Mouse (Mus musculus) forebrain, embryonic 12.5 days (tissue): Measurements from ENCODE around the gene Wdr43. TPM values are rescaled to one million over a fixed set of nuclear protein-coding genes. Genes with fewer than 3 reads are reported as not detected.
A peak's percentile ranks its signal among the peaks of the same experiment; 100 is the strongest.

ENCODE experiments used
- ATAC-seq: fragments of 200-750 bp; cut with Nextera tagmentation; 2 replicates; pipeline ENCODE4 v1.8.0; 2017; ENCODE audit warnings: moderate TSS enrichment; ENCODE audit not compliant: low FRiP score
- H3K27ac ChIP-seq: fragments of 300-500 bp; sonication (generic); 2 replicates; pipeline ENCODE4 v1.5.1; 2016; ENCODE audit warnings: mild to moderate bottlenecking
- H3K27me3 ChIP-seq: fragments of 300-500 bp; sonication (generic); 2 replicates; pipeline ENCODE4 v1.6.1; 2016; ENCODE audit warnings: mild to moderate bottlenecking
- H3K36me3 ChIP-seq: fragments of 300-500 bp; sonication (generic); replicated peaks from 2 replicates; pipeline ENCODE4 v1.6.1; 2016; ENCODE audit warnings: mild to moderate bottlenecking
- H3K4me1 ChIP-seq: fragments of 300-500 bp; sonication (generic); 2 replicates; pipeline ENCODE4 v1.6.1; 2016
- H3K4me2 ChIP-seq: fragments of 300-500 bp; sonication (generic); 2 replicates; pipeline ENCODE4 v1.6.1; 2016; ENCODE audit warnings: mild to moderate bottlenecking, moderate library complexity
- H3K4me3 ChIP-seq: fragments of 300-500 bp; sonication (generic); replicated peaks from 2 replicates; pipeline ENCODE4 v1.5.1; 2016; ENCODE audit warnings: mild to moderate bottlenecking
- H3K9ac ChIP-seq: fragments of 300-500 bp; sonication (generic); 2 replicates; pipeline ENCODE4 v1.6.1; 2016; ENCODE audit warnings: mild to moderate bottlenecking
- H3K9me3 ChIP-seq: fragments of 300-500 bp; sonication (generic); 2 replicates; pipeline ENCODE4 v1.6.1; 2016
- WGBS: fragments of 180-500 bp; shearing (Covaris S2); methylation state at CpG from one replicate; pipeline ENCODE4 v1.1.7; 2016; 5-methylcytosine and 5-hydroxymethylcytosine counted together
- polyA plus RNA-seq: library from polyadenylated mRNA; unstranded; fragments of >200 nt; fragmentation: Nextera tagmentation; extraction: Ambion mirVana; gene quantifications from 2 replicates; pipeline ENCODE4 v1.2.1, GENCODE M21; 2016

Wdr43 gene
- polyA plus RNA-seq, 1 experiment from 2014 or later, result 79.9 TPM

- WGBS, result 57% methylated on average over 8 of the region's 8 CpGs
- Histone ChIP-seq H3K36me3 (no peaks in the 10 kb centered on the region), H3K9me3 (no peaks in the 10 kb centered on the region), H3K9ac (no peak overlapping the region), H3K27ac (no peak overlapping the region), H3K4me2 (no peak overlapping the region), H3K4me3 (no peak overlapping the region), H3K4me1 (peaks cover 16% of the 10 kb centered on the region), H3K27me3 (no peaks in the 10 kb centered on the region)
- no peak for ATAC-seq
These were observed 78.1 kb downstream of the Wdr43 start for GRCm38 (mm10) chr17:71693780-71694179.

GRCm38 (mm10) chr17:71695151-71695550 is 79.5 kb downstream of the Wdr43 start:
- no peaks in the 10 kb centered on the region for H3K36me3 ChIP-seq
- H3K9ac ChIP-seq, result no peak overlapping the region
- H3K27ac ChIP-seq, result no peak overlapping the region
- H3K9me3 ChIP-seq, result no peaks in the 10 kb centered on the region
- no peak overlapping the region for H3K4me2 ChIP-seq
- no peak overlapping the region for H3K4me3 ChIP-seq
- 92% methylated on average over 8 of the region's 8 CpGs for WGBS
- no peaks in the 10 kb centered on the region for H3K27me3 ChIP-seq
- ATAC-seq, result no peak
- H3K4me1 ChIP-seq, result peaks cover 16% of the 10 kb centered on the region

DNA sequence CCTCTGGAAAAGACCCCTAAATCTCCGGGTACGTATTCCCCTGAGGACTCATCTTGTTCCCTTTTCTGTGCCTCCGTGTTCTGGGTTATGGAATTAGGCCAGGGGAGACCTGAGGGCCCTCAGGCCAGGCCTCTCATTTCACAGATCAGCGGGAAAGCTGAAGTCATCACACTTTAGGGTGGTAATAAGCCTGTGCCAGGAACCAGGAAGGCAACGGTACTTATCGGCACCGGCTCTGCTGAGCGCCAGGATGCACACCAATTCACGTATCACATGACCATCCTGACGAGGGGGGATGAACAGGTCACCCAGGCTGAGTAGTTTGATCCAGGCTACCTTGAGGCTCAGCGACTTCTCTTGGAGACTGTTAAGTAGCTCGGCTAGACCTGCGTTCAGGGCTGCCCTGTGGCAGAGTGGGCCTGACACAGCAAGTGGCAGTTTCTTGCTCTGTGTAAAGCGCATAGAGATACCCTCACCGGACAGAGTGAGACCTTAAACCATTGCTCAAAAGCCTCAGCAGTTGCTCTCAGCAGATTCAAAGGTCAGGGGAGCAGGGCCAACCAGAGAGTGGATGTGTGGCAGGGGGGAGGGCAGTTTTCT is 80.1 kb downstream of the Wdr43 start:
- Histone ChIP-seq H3K4me2 (no peak overlapping the region), H3K27ac (no peak overlapping the region), H3K4me1 (peaks cover 16% of the 10 kb centered on the region), H3K9ac (no peak overlapping the region), H3K36me3 (no peaks in the 10 kb centered on the region), H3K4me3 (no peak overlapping the region), H3K9me3 (no peaks in the 10 kb centered on the region), H3K27me3 (no peaks in the 10 kb centered on the region)
- 81% methylated on average over 15 of the region's 15 CpGs for WGBS
- ATAC-seq, result no peak

- no peak overlapping the region for H3K9ac ChIP-seq
- no peak overlapping the region for H3K27ac ChIP-seq
- H3K27me3 ChIP-seq, result no peaks in the 10 kb centered on the region
- WGBS, result 90% methylated on average over 5 of the region's 5 CpGs
- no peak overlapping the region for H3K4me3 ChIP-seq
- H3K4me1 ChIP-seq, result peaks cover 15% of the 10 kb centered on the region
- ATAC-seq, result no peak
- no peaks in the 10 kb centered on the region for H3K36me3 ChIP-seq
- no peak overlapping the region for H3K4me2 ChIP-seq
- H3K9me3 ChIP-seq, result no peaks in the 10 kb centered on the region
These were observed 80.7 kb downstream of the Wdr43 start for GRCm38 (mm10) chr17:71696396-71696795.

GRCm38 (mm10) chr17:71697896-71698618 is 82.4 kb downstream of the Wdr43 start:
- no peaks in the 10 kb centered on the region for H3K9me3 ChIP-seq
- no peak overlapping the region for H3K4me3 ChIP-seq
- no peak for ATAC-seq
- H3K4me1 ChIP-seq, result peaks cover 8% of the 10 kb centered on the region; the same call in 1 of the 2 replicates
- no peaks in the 10 kb centered on the region for H3K27me3 ChIP-seq
- H3K4me2 ChIP-seq, result no peak overlapping the region
- no peaks in the 10 kb centered on the region for H3K36me3 ChIP-seq
- no peak overlapping the region for H3K27ac ChIP-seq
- 84% methylated on average over 11 of the region's 11 CpGs for WGBS
- no peak overlapping the region for H3K9ac ChIP-seq

DNA sequence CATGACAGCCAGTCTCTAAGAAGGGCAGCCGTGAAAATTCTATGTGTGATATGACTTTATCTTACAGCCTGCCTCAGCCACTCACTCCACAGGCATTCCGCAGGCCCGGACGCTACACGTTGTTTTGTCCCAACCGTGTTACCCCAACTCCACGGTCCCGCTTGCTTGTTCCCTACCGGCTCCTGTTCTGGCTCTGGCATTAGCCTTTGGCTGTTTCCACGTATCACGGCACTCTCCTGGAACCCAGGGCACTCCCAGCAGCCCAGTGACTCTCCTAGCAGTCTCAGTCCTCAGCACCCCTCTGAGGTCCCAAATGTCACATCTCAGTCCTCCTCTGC is 82.9 kb downstream of the Wdr43 start:
- 94% methylated on average over 11 of the region's 11 CpGs for WGBS
- no peaks in the 10 kb centered on the region for H3K36me3 ChIP-seq
- no peak for ATAC-seq
- H3K9me3 ChIP-seq, result no peaks in the 10 kb centered on the region
- H3K4me2 ChIP-seq, result no peak overlapping the region
- no peak overlapping the region for H3K4me3 ChIP-seq
- H3K4me1 ChIP-seq, result peaks cover 3% of the 10 kb centered on the region; the same call in 1 of the 2 replicates
- H3K27ac ChIP-seq, result no peak overlapping the region
- no peak overlapping the region for H3K9ac ChIP-seq
- no peaks in the 10 kb centered on the region for H3K27me3 ChIP-seq

DNA sequence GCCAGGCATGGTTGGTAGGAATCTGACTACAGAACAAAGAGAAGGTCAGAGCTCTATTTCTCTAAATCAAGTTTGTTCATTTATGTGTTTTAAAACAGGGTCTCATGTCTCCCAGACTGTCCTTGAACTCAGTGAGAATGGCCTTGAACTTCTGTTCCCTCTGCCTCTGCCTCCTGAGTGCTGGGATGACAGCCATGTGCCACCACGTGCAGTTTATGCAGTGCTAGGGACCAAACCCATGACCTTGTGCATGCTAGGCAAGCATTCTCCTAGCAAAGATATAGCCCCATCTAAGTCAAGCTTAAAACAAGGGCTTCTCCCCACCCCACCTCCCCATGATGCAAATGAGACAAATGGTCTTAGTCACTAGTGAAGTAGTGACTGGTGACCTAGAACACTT is 89.4 kb downstream of the Wdr43 start:
- Histone ChIP-seq H3K9me3 (no peaks in the 10 kb centered on the region), H3K4me2 (no peak overlapping the region), H3K4me3 (no peak overlapping the region), H3K9ac (no peak overlapping the region), H3K27me3 (no peaks in the 10 kb centered on the region), H3K4me1 (peaks cover 7% of the 10 kb centered on the region; the same call in 1 of the 2 replicates), H3K36me3 (no peaks in the 10 kb centered on the region), H3K27ac (no peak overlapping the region)
- 85% methylated on average over 1 of the region's 1 CpGs for WGBS
- no peak for ATAC-seq

- Histone ChIP-seq H3K27me3 (no peaks in the 10 kb centered on the region), H3K36me3 (no peaks in the 10 kb centered on the region), H3K4me2 (no peak overlapping the region), H3K27ac (no peak overlapping the region), H3K9me3 (no peaks in the 10 kb centered on the region), H3K9ac (no peak overlapping the region), H3K4me3 (no peak overlapping the region), H3K4me1 (peaks cover 7% of the 10 kb centered on the region; the same call in 1 of the 2 replicates)
- 88% methylated on average over 14 of the region's 14 CpGs for whole genome bisulfite sequencing
- no peak for ATAC-seq
These were observed 90.1 kb downstream of the Wdr43 start for GRCm38 (mm10) chr17:71705550-71706480.

DNA sequence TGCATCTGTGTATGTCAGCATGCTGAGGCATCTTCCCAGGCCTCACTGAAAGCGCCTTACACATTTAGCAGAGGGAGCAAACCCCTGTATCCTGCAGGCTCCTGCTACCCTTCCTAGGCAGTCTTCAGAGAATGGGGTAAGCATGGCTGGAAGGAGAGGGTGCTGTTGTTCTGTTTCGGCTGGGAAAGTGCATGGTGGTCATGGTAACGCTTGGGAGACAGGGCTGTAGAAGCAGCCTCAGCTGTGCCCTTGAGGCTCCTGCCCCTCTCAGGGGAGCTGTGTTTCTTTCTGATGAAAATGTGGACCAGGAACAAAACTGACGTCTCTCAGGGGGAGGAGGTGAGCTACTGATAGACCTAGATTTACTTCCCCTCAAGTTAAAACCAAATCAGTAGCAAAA is 92.0 kb downstream of the Wdr43 start:
- Histone ChIP-seq H3K27ac (no peak overlapping the region), H3K9ac (0 out of 2 replicates have a peak overlapping the region, but pooled peaks have one; percentile 12), H3K4me2 (no peak overlapping the region), H3K9me3 (no peaks in the 10 kb centered on the region), H3K4me1 (peaks cover 7% of the 10 kb centered on the region; the same call in 1 of the 2 replicates), H3K4me3 (no peak overlapping the region), H3K36me3 (no peaks in the 10 kb centered on the region), H3K27me3 (no peaks in the 10 kb centered on the region)
- ATAC-seq, result no peak
- WGBS, result 45% methylated on average over 4 of the region's 4 CpGs

Other genes with a start within 250 kb of the Wdr43 start
- 5.3 and 6.3 TPM in 2 replicates for gene Gm4707, start 156.0 kb upstream of the Wdr43 start, polyA plus RNA-seq
- gene Smchd1, start 140.6 kb upstream of the Wdr43 start, polyA plus RNA-seq, result 82.2 and 89.3 TPM in 2 replicates
- gene Ndc80, start 89.0 kb upstream of the Wdr43 start, polyA plus RNA-seq, result 55.6 and 62.5 TPM in 2 replicates
- gene Spdya, start 63.8 kb upstream of the Wdr43 start, polyA plus RNA-seq, result 1.2 and 1.3 TPM in 2 replicates
- 0.15 and 0.29 TPM in 2 replicates for gene Togaram2, start 57.4 kb downstream of the Wdr43 start, polyA plus RNA-seq
- gene Pcare, start 137.0 kb downstream of the Wdr43 start, polyA plus RNA-seq, result not detected in 2 replicates
- gene Clip4, start 152.6 kb downstream of the Wdr43 start, polyA plus RNA-seq, result 7.6 and 8.9 TPM in 2 replicates